Mouse (Mus musculus): ENCODE data around the gene Pes1. TPM values are rescaled to one million over a fixed set of nuclear protein-coding genes. Genes with fewer than 3 reads are reported as not detected.
"Not testable (repeated sequence)": the region's sequence is repeated elsewhere in the genome, so short reads cannot be mapped to it uniquely, and the experiment has no call there.

The Pes1 gene
- polyA plus RNA-seq, 1 experiment from 2014 or later: 52.4 TPM

DNA sequence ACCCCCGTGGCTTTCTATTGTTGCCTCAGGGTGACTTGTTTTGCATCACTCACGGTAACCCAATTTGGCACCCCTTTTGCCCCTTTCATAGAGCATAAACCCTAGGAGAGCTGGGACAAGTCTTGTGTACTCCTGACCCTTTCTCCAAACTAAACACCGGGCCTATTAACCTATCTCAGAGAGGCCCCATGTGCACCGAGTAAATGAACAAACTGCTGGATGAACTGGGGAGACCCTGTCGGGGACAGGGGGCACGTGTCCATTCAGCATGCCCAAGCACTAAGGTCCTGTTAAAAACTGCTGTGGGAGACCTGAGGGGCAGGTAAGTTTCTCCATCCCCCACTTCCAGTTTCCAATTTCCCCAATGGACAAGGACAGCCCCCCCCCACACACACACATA, 32.8 kb upstream of the Pes1 start:
- H3K27me3 ChIP-seq (replicated peaks; ENCODE audit: control insufficient read depth, insufficient read depth, low read length): no peaks in the 10 kb centered on the region
- H3K36me3 ChIP-seq (ENCODE audit: control insufficient read depth, insufficient read depth, low read length): no peaks in the 10 kb centered on the region
- H3K27ac ChIP-seq (ENCODE audit: low read depth, low read length): no peak overlapping the region
- no peak for ATAC-seq
- peak overlapping the region; percentile 78 for H3K4me2 ChIP-seq (ENCODE audit: low read length)
- peak overlapping the region; percentile 49 for H3K4me3 ChIP-seq (ENCODE audit: low read length)
- WGBS: 29% methylated on average over 6 of the region's 6 CpGs
- peak overlapping the region; percentile 58; the same call in 1 of the 2 replicates for H3K9ac ChIP-seq (ENCODE audit: low read depth, low read length)
- no peaks in the 10 kb centered on the region for H3K9me3 ChIP-seq (ENCODE audit: control insufficient read depth, low read length)
- peaks cover 11% of the 10 kb centered on the region for H3K4me1 ChIP-seq (ENCODE audit: control insufficient read depth, insufficient read depth, low read depth, low read length)

DNA sequence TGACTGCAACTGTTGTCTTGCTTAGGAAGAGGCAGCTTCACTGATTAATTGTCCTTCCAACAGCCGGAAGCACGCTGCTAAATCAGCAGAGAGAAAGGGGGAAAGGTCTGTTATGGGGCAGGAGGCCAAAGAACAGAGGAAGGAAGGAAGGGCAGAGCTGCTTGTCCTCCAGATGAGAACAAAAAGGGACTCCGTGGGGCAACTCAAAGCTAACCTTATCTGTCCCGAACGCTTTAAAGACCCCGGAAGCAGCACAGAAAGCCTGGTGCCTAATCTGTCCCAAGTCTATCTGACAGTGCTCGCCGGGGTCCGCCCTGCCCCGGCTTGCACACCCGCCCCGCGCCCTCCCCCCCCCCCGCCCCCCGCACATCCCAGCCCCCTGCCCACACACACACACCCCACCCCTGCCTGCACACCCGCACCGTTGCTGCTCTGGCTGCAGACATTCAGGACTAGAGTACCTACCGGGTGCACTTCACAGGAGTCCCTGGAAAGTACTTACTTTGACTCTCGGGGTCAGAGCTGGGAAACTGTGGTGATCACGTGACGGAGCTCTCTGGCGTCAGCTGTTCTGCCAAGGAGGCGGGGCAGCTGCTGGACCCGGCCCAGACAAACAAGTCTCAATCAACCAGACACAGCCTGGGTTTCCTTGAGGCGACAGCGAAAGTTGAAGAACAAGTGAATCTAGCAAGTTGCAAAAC, 32.1 kb upstream of the Pes1 start, which contains the start of gene Tcn2:
Tcn2 (minus strand) TSS at position 649 of the 701 bp plus-strand sequence.
- Histone ChIP-seq H3K9me3 (ENCODE audit: control insufficient read depth, low read length) (no peaks in the 10 kb centered on the region), H3K9ac (ENCODE audit: low read depth, low read length) (peak within 1 kb of the TSS; percentile 58), H3K4me3 (ENCODE audit: low read length) (peak within 1 kb of the TSS; percentile 49), H3K36me3 (ENCODE audit: control insufficient read depth, insufficient read depth, low read length) (no peaks in the 10 kb centered on the region), H3K4me1 (ENCODE audit: control insufficient read depth, insufficient read depth, low read depth, low read length) (peaks cover 11% of the 10 kb centered on the region), H3K27ac (ENCODE audit: low read depth, low read length) (no peak within 1 kb of the TSS), H3K27me3 (replicated peaks; ENCODE audit: control insufficient read depth, insufficient read depth, low read length) (no peaks in the 10 kb centered on the region), H3K4me2 (ENCODE audit: low read length) (peak within 1 kb of the TSS; percentile 78)
- WGBS: 1% methylated on average over 20 of the region's 26 CpGs
- ATAC-seq: peak; percentile 66

DNA sequence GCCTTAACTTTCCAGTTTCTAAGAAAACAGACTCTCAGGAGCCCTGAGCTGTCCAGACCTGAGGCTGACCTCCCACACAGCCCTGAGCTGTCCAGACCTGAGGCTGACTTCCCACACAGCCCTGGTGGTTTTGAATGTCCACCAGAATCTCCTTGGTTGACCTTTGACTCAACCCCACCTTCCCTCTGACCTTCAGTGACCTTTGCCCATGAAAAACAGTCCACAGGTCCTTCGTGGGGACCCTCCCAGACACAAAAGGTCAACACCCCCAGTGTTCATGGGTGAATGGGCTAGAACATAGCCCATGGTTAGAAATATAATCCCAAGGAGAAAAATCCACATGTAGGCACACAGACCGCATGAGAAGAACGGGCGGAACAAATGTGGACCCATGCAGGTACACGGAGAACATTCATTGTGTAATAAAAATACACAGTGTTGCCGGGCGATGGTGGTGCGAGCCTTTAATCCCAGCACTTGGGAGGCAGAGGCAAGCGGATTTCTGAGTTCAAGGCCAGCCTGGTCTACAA, 30.0 kb upstream of the Pes1 start:
- no peak overlapping the region for H3K27ac ChIP-seq (ENCODE audit: low read depth, low read length)
- no peak overlapping the region for H3K9ac ChIP-seq (ENCODE audit: low read depth, low read length)
- no peak for ATAC-seq
- no peak overlapping the region for H3K4me2 ChIP-seq (ENCODE audit: low read length)
- no peaks in the 10 kb centered on the region for H3K36me3 ChIP-seq (ENCODE audit: control insufficient read depth, insufficient read depth, low read length)
- H3K9me3 ChIP-seq (ENCODE audit: control insufficient read depth, low read length): no peaks in the 10 kb centered on the region
- WGBS: 85% methylated on average over 9 of the region's 9 CpGs
- no peaks in the 10 kb centered on the region for H3K27me3 ChIP-seq (replicated peaks; ENCODE audit: control insufficient read depth, insufficient read depth, low read length)
- peaks cover 11% of the 10 kb centered on the region for H3K4me1 ChIP-seq (ENCODE audit: control insufficient read depth, insufficient read depth, low read depth, low read length)
- H3K4me3 ChIP-seq (ENCODE audit: low read length): no peak overlapping the region

DNA sequence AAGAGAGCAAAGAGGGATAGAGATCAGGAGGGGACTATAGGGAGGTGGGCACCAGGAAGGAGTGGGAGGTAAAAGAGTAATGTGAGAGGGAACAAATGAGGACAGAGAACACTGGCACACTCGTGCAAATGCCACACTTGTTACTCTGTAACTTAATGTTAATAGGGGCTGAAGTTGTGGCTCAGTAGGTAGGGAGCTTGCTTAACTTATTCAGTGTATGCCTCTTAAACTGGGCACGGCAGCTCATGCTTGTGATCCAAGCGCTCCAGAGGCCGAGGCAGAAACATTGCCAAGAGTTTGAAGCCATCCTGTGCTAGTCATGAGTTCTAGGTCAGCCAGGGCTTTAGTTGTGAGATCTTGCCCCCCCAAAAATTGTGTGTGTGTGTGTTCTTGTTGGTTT, 28.6 kb upstream of the Pes1 start:
- no peak overlapping the region for H3K9ac ChIP-seq (ENCODE audit: low read depth, low read length)
- H3K36me3 ChIP-seq (ENCODE audit: control insufficient read depth, insufficient read depth, low read length): no peaks in the 10 kb centered on the region
- WGBS: 70% methylated on average over 4 of the region's 4 CpGs
- no peaks in the 10 kb centered on the region for H3K27me3 ChIP-seq (replicated peaks; ENCODE audit: control insufficient read depth, insufficient read depth, low read length)
- no peak for ATAC-seq
- H3K4me3 ChIP-seq (ENCODE audit: low read length): no peak overlapping the region
- H3K27ac ChIP-seq (ENCODE audit: low read depth, low read length): no peak overlapping the region
- H3K4me2 ChIP-seq (ENCODE audit: low read length): no peak overlapping the region
- H3K4me1 ChIP-seq (ENCODE audit: control insufficient read depth, insufficient read depth, low read depth, low read length): peaks cover 11% of the 10 kb centered on the region
- H3K9me3 ChIP-seq (ENCODE audit: control insufficient read depth, low read length): no peaks in the 10 kb centered on the region

DNA sequence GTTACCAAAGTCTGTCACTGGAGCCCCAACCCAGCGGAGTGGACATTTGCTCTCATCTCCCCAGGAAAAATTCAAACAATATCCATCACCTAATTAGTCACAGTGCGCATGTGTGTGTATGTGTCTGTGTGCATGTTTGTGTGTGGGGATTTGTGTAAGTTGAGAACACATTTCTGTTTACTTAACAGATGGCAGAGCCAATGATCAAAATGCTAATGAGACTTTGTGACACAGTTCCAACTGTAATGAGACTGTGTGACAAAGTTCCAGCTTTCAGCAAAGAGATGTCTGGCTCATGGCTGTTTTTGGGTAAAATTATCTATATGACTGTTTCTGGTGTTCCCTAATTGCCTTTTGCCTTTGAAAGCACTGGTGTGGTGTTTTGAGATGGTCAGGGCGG, 27.5 kb upstream of the Pes1 start:
- H3K4me2 ChIP-seq (ENCODE audit: low read length): no peak overlapping the region
- H3K4me3 ChIP-seq (ENCODE audit: low read length): no peak overlapping the region
- no peaks in the 10 kb centered on the region for H3K9me3 ChIP-seq (ENCODE audit: control insufficient read depth, low read length)
- 78% methylated on average over 3 of the region's 3 CpGs for WGBS
- H3K27me3 ChIP-seq (replicated peaks; ENCODE audit: control insufficient read depth, insufficient read depth, low read length): no peaks in the 10 kb centered on the region
- peaks cover 5% of the 10 kb centered on the region; the same call in 1 of the 2 replicates for H3K4me1 ChIP-seq (ENCODE audit: control insufficient read depth, insufficient read depth, low read depth, low read length)
- no peak overlapping the region for H3K27ac ChIP-seq (ENCODE audit: low read depth, low read length)
- no peak overlapping the region for H3K9ac ChIP-seq (ENCODE audit: low read depth, low read length)
- H3K36me3 ChIP-seq (ENCODE audit: control insufficient read depth, insufficient read depth, low read length): no peaks in the 10 kb centered on the region
- no peak for ATAC-seq

DNA sequence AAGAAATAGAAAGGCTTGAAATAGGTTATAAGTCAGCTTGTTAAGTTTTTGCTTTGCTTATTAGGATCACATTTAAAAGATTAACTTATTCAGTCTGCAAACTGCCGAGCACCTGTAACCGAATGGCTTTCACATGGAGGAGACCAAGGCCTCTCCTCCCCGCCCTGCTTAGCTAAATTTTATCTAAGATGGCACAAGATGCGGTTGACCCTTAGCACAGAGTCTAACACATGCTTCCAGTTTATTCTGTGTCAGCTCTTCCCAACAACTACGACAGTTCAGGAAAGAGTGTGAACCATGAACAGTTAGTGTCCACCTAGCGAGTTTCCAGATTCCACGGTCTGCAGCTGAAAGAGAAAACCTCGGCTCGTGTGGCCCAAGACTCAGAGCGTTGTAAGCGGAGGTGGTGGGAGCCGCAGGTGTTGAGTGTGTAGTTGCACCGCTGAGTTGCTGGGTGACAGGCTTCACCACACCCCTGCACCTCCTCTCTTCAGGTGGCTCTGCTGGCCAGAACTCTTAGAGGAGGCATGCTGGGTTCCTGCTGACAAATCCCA, 26.4 kb upstream of the Pes1 start:
- Histone ChIP-seq H3K9me3 (ENCODE audit: control insufficient read depth, low read length) (no peaks in the 10 kb centered on the region), H3K4me1 (ENCODE audit: control insufficient read depth, insufficient read depth, low read depth, low read length) (no peaks in the 10 kb centered on the region), H3K36me3 (ENCODE audit: control insufficient read depth, insufficient read depth, low read length) (no peaks in the 10 kb centered on the region), H3K4me3 (ENCODE audit: low read length) (no peak overlapping the region), H3K9ac (ENCODE audit: low read depth, low read length) (no peak overlapping the region), H3K27ac (ENCODE audit: low read depth, low read length) (no peak overlapping the region), H3K4me2 (ENCODE audit: low read length) (no peak overlapping the region), H3K27me3 (replicated peaks; ENCODE audit: control insufficient read depth, insufficient read depth, low read length) (no peaks in the 10 kb centered on the region)
- ATAC-seq: no peak
- 82% methylated on average over 13 of the region's 13 CpGs for WGBS

DNA sequence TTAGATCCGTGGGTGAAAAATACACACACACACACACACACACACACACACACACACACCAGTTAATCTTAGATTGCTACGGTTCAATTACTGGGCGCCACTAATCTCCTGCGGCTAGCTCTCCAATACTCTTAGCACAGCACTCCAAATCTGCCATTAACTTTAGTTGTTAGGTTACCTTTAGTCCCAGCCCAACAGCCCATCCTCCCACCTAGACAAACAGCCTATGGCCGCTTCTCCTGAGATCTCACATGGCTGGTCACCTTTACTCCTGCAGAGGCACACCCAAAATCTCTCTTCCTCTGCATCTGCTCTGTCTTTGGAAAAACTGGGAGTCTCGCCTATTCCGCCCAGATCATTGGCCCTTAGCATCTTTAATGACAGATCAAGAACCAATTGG, 22.4 kb upstream of the Pes1 start:
- H3K9me3 ChIP-seq (ENCODE audit: control insufficient read depth, low read length): no peaks in the 10 kb centered on the region
- H3K27me3 ChIP-seq (replicated peaks; ENCODE audit: control insufficient read depth, insufficient read depth, low read length): no peaks in the 10 kb centered on the region
- no peak overlapping the region for H3K9ac ChIP-seq (ENCODE audit: low read depth, low read length)
- H3K36me3 ChIP-seq (ENCODE audit: control insufficient read depth, insufficient read depth, low read length): no peaks in the 10 kb centered on the region
- H3K27ac ChIP-seq (ENCODE audit: low read depth, low read length): no peak overlapping the region
- H3K4me2 ChIP-seq (ENCODE audit: low read length): no peak overlapping the region
- WGBS: 88% methylated on average over 7 of the region's 7 CpGs
- no peak overlapping the region for H3K4me3 ChIP-seq (ENCODE audit: low read length)
- no peaks in the 10 kb centered on the region for H3K4me1 ChIP-seq (ENCODE audit: control insufficient read depth, insufficient read depth, low read depth, low read length)
- ATAC-seq: no peak

DNA sequence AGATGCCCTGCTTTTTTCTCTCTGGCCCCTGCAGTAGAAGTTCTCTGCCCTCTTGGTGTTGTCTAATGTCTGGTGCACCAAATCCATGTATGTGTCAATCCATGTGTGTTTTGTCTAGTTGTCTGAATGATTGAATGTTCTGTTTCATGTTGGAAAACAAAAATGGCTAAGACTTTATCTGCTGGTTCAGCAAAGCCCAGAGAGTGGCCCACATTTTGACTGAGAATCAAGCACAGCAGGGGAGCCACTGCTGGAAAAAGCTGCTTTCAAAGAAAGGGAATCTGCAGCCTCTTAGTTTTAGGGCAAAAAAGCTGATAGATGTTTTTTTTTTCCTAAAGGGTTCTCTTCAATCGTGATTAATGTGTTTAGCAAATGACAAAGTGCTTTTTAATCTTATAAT, 17.4 kb upstream of the Pes1 start:
- Histone ChIP-seq H3K4me3 (ENCODE audit: low read length) (no peak overlapping the region), H3K27ac (ENCODE audit: low read depth, low read length) (no peak overlapping the region), H3K27me3 (replicated peaks; ENCODE audit: control insufficient read depth, insufficient read depth, low read length) (no peaks in the 10 kb centered on the region), H3K36me3 (ENCODE audit: control insufficient read depth, insufficient read depth, low read length) (no peaks in the 10 kb centered on the region), H3K9ac (ENCODE audit: low read depth, low read length) (no peak overlapping the region), H3K4me2 (ENCODE audit: low read length) (no peak overlapping the region), H3K4me1 (ENCODE audit: control insufficient read depth, insufficient read depth, low read depth, low read length) (no peaks in the 10 kb centered on the region), H3K9me3 (ENCODE audit: control insufficient read depth, low read length) (no peaks in the 10 kb centered on the region)
- ATAC-seq: no peak
- 6% methylated on average over 1 of the region's 1 CpGs for WGBS

DNA sequence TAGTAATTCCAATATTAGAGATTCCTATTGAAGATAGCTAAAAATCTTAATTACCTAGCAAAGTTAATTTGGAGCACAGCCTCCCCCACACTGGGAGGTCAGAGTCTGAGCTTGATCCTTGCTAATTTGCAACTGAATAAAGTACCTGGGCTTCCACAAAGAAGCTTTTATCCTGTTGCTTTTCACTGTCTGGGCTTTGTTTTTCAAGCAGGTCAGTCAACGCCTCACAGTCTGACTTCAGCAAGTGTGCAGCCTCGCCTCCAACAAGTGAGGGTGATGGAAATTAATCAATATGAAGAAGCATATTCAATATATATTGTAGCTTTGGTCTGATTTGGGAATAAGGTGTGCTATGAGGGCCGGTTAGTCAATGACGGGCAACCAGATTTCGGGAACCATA, 8.9 kb upstream of the Pes1 start:
- 78% methylated on average over 5 of the region's 5 CpGs for WGBS
- H3K9ac ChIP-seq (ENCODE audit: low read depth, low read length): not testable (repeated sequence)

More for the DNA sequence above, 8.9 kb upstream of the Pes1 start:
- H3K9me3 ChIP-seq (ENCODE audit: control insufficient read depth, low read length); H3K27me3 ChIP-seq (replicated peaks; ENCODE audit: control insufficient read depth, insufficient read depth, low read length); H3K4me1 ChIP-seq (ENCODE audit: control insufficient read depth, insufficient read depth, low read depth, low read length); H3K27ac ChIP-seq (ENCODE audit: low read depth, low read length); H3K4me2 ChIP-seq (ENCODE audit: low read length); ATAC-seq; H3K4me3 ChIP-seq (ENCODE audit: low read length); H3K36me3 ChIP-seq (ENCODE audit: control insufficient read depth, insufficient read depth, low read length): not testable (repeated sequence)

Data from hindbrain, embryonic 16.5 days (tissue).